Mouse (Mus musculus) cortical plate, adult 2 months (tissue): ENCODE data around the gene Zp3r.

ENCODE experiments used
- CTCF ChIP-seq: fragments of 200-500 bp; IDR thresholded peaks from 2 replicates; pipeline ENCODE4 v1.5.1; 2011; ENCODE audit warnings: mild to moderate bottlenecking, control low read depth, low read length; ENCODE audit not compliant: insufficient read depth; ENCODE audit errors: extremely low read depth
- POLR2A ChIP-seq: fragments of 200-500 bp; IDR thresholded peaks from 2 replicates; pipeline ENCODE4 v1.6.1; 2011; ENCODE audit warnings: mild to moderate bottlenecking, low read length, control low read depth; ENCODE audit not compliant: insufficient read depth; ENCODE audit errors: extremely low read depth

DNA sequence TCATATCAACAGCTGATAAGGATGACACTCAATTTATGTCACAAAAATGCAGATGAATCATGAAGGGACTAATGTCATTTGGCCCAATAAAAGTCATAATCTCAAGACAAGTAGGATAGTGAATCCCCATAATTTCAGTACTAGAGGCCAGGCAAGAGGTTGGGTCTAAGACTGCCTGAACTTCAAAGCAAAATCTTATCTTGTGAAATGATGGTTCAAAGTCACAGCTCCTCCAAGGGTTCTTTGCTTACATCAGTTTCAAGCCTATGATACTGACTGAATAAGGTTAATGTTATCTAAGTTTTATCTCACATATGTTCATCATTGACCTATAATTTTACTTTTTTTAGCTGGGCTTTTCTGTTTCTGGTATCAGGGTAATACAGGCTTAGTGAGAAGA lies 11.5 kb upstream of the Zp3r start:
- TF ChIP-seq POLR2A (no peak), CTCF (no peak)
